ENCODE assay signal across 26 mouse cellular contexts in the genomic region with DNA sequence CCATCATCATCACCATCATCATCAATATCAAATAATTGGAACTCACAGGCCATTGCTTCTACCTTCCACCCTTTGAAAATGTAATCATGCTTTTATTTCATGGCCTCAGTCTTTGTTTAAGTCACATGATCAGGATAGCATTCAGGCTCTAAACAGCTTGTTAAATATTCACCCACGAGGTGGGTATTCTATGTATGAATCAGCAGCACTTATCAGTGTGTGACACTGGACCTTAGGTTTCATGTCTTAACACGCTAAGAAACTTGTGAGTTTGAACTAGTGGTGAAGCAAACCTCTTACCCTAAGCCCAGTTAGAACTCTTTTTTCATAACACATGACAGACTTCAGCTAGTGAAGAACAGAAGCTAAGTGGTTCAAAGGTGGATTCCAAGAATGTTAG.
DNase-seq lines count a peak whose midpoint lies in the region; ATAC-seq and TF ChIP-seq lines count a peak whose summit lies in the region.
"Had no signal": no experiment of that assay in that cellular context is flagged by ENCODE, and none has a peak within 500 bp of the region (broad histone marks: within the 10 kb centered on the region; RNA-seq: fewer than 3 reads in every experiment).

No protein-coding gene starts in this region.

- no peaks in the 10 kb centered on the region for H3K36me3 ChIP-seq in intestine, embryonic 14.5 days (ENCODE audit: control insufficient read depth, insufficient read depth, low read length)
- H3K36me3 ChIP-seq in intestine, postnatal 0 days (ENCODE audit: control insufficient read depth, insufficient read depth), result no peaks in the 10 kb centered on the region
- H3K36me3 ChIP-seq in stomach, postnatal 0 days (ENCODE audit: control insufficient read depth, insufficient read depth, low read length), result no peaks in the 10 kb centered on the region
- H3K36me3 ChIP-seq: heart, embryonic 12.5 days; heart, embryonic 15.5 days; hindbrain, embryonic 10.5 days; hindbrain, embryonic 13.5 days had no signal

- H3K4me1 ChIP-seq in intestine, embryonic 14.5 days (replicated peaks; ENCODE audit: control insufficient read depth, insufficient read depth, low read length), result peaks cover 19% of the 10 kb centered on the region
- no peaks in the 10 kb centered on the region; the same call in 1 of the 2 replicates for H3K4me1 ChIP-seq in intestine, postnatal 0 days (replicated peaks; ENCODE audit: control insufficient read depth, insufficient read depth, low read length)
- H3K4me1 ChIP-seq in stomach, postnatal 0 days (replicated peaks; ENCODE audit: control insufficient read depth, insufficient read depth), result peaks cover 3% of the 10 kb centered on the region; the same call in 1 of the 2 replicates
- H3K4me1 ChIP-seq: hindbrain, embryonic 10.5 days; hindbrain, embryonic 13.5 days had no signal

- H3K4me2 ChIP-seq in intestine, embryonic 14.5 days (ENCODE audit: low read length), result no peak overlapping the region
- H3K4me2 ChIP-seq in intestine, postnatal 0 days (replicated peaks; ENCODE audit: low read depth), result no peak overlapping the region
- H3K4me2 ChIP-seq in stomach, postnatal 0 days (replicated peaks; ENCODE audit: low read depth), result no peak overlapping the region
- H3K4me2 ChIP-seq: heart, embryonic 12.5 days; heart, embryonic 15.5 days; hindbrain, embryonic 13.5 days had no signal

- H3K9me3 ChIP-seq in intestine, embryonic 14.5 days (ENCODE audit: control insufficient read depth, low read length), result no peaks in the 10 kb centered on the region
- H3K9me3 ChIP-seq in intestine, postnatal 0 days (ENCODE audit: control insufficient read depth), result no peaks in the 10 kb centered on the region
- no peaks in the 10 kb centered on the region for H3K9me3 ChIP-seq in stomach, postnatal 0 days (ENCODE audit: control insufficient read depth, low read length)
- H3K9me3 ChIP-seq: G1E; heart, embryonic 12.5 days; heart, embryonic 15.5 days; hindbrain, embryonic 10.5 days; hindbrain, embryonic 13.5 days had no signal

- no peaks in the 10 kb centered on the region for H3K27me3 ChIP-seq in intestine, embryonic 14.5 days (replicated peaks; ENCODE audit: control insufficient read depth, insufficient read depth, low read length)
- H3K27me3 ChIP-seq in intestine, postnatal 0 days (replicated peaks; ENCODE audit: control insufficient read depth, insufficient read depth, low read length), result no peaks in the 10 kb centered on the region
- H3K27me3 ChIP-seq in stomach, postnatal 0 days (ENCODE audit: control insufficient read depth, insufficient read depth, low read length), result no peaks in the 10 kb centered on the region
- H3K27me3 ChIP-seq: heart, embryonic 12.5 days; heart, embryonic 15.5 days; hindbrain, embryonic 13.5 days; Patski had no signal

- no peak for DNase-seq in intestine, embryonic 14.5 days (ENCODE audit: low spot score)
- no peak for DNase-seq in stomach, postnatal 0 days (ENCODE audit: low spot score)
- DNase-seq in gastrocnemius, postnatal 10 days, result no peak
- DNase-seq in T-cell, adult 2 months (ENCODE audit: low spot score), result no peak
- DNase-seq in thymus, postnatal 4 days, result no peak
- DNase-seq: adrenal gland, adult 8-10 months; adrenal gland, postnatal 25 days; cerebellum, adult 11-12 months; cerebellum, adult 8-10 months; cerebellum, postnatal 10 days; cerebellum, postnatal 36 days; forebrain, postnatal 0 days; gastrocnemius, adult 2 months; gastrocnemius, postnatal 25 days; heart, adult 18-20 months; heart, postnatal 10 days; heart, postnatal 36 days had no signal

- 0 out of 2 replicates have a peak, but pooled peaks have one; percentile 23 for ATAC-seq in intestine, embryonic 14.5 days (replicated peaks; ENCODE audit: low FRiP score, low TSS enrichment, low read depth)
- ATAC-seq in intestine, postnatal 0 days, result peak; percentile 84
- peak; percentile 87 for ATAC-seq in stomach, postnatal 0 days (ENCODE audit: low FRiP score, low TSS enrichment)
- ATAC-seq: forebrain, embryonic 14.5 days; forebrain, postnatal 0 days; hindbrain, embryonic 16.5 days; Patski had no signal

- 58% methylated on average over 2 of the region's 2 CpGs for WGBS in intestine, embryonic 14.5 days
- WGBS in intestine, postnatal 0 days, result 38% methylated on average over 2 of the region's 2 CpGs
- WGBS in stomach, postnatal 0 days, result 56% methylated on average over 2 of the region's 2 CpGs

- no peak overlapping the region for H3K4me3 ChIP-seq in intestine, embryonic 14.5 days (ENCODE audit: low read depth, low read length)
- H3K4me3 ChIP-seq in intestine, postnatal 0 days (ENCODE audit: low read depth, low read length), result no peak overlapping the region
- H3K4me3 ChIP-seq in stomach, postnatal 0 days (ENCODE audit: low read depth, low read length), result no peak overlapping the region
- H3K4me3 ChIP-seq: gastrocnemius, adult 2 months; heart, embryonic 12.5 days; heart, embryonic 15.5 days; hindbrain, embryonic 10.5 days; hindbrain, embryonic 13.5 days had no signal

- no peak for TF ChIP-seq CTCF in intestine, postnatal 0 days (IDR thresholded peaks at IDR 0.05; ENCODE audit: low read depth)
- no peak for TF ChIP-seq CTCF in stomach, postnatal 0 days (IDR thresholded peaks at IDR 0.05; ENCODE audit: low read depth)

- no peak for TF ChIP-seq EP300 in stomach, postnatal 0 days (optimal IDR thresholded peaks at IDR 0.05)

- H3K27ac ChIP-seq in intestine, embryonic 14.5 days (ENCODE audit: low read depth), result no peak overlapping the region
- H3K27ac ChIP-seq in intestine, postnatal 0 days (ENCODE audit: low read depth, low read length), result no peak overlapping the region
- H3K27ac ChIP-seq in stomach, postnatal 0 days (replicated peaks), result no peak overlapping the region
- H3K27ac ChIP-seq: gastrocnemius, adult 2 months; heart, embryonic 15.5 days; hindbrain, embryonic 10.5 days; hindbrain, embryonic 13.5 days had no signal

- H3K9ac ChIP-seq in intestine, embryonic 14.5 days (ENCODE audit: low read length), result no peak overlapping the region
- H3K9ac ChIP-seq in intestine, postnatal 0 days (ENCODE audit: low read depth, low read length), result no peak overlapping the region; the same call in 1 of the 2 replicates
- H3K9ac ChIP-seq in stomach, postnatal 0 days (ENCODE audit: low read length), result no peak overlapping the region
- H3K9ac ChIP-seq: forebrain, postnatal 0 days; heart, embryonic 12.5 days; heart, embryonic 15.5 days; hindbrain, embryonic 13.5 days had no signal

Comparison
In these comparisons a context has a peak if more than half of its experiments do, and no peak if none do; other contexts are left out.
1. ATAC-seq: peak in every context shown above with its lines; median percentile 87 in stomach, postnatal 0 days; 84 in intestine, postnatal 0 days; 23 in intestine, embryonic 14.5 days.